Mouse (Mus musculus): ENCODE results near the gene Hbs1l.
A peak's percentile ranks its signal among the peaks of the same experiment; 100 is the strongest.
"Not testable (repeated sequence)": the region's sequence is repeated elsewhere in the genome, so short reads cannot be mapped to it uniquely, and the experiment has no call there.

Hbs1l gene

GRCm38 (mm10) chr10:21364946-21365345 is 69.2 kb downstream of the Hbs1l start:
- DNase-seq, result no peak

GRCm38 (mm10) chr10:21365897-21366296 is 70.1 kb downstream of the Hbs1l start:
- DNase-seq, result no peak

- no peak for DNase-seq
These were observed 70.7 kb downstream of the Hbs1l start for GRCm38 (mm10) chr10:21366471-21366870.

- no peak for DNase-seq
These were observed 71.7 kb downstream of the Hbs1l start for GRCm38 (mm10) chr10:21367481-21367880.

- no peak for DNase-seq
These were observed 73.8 kb downstream of the Hbs1l start for GRCm38 (mm10) chr10:21369586-21369985.

GRCm38 (mm10) chr10:21372271-21372670 is 76.5 kb downstream of the Hbs1l start:
- no peak for DNase-seq

- DNase-seq, result no peak
These were observed 81.1 kb downstream of the Hbs1l start, which contains the start of gene Aldh8a1 for GRCm38 (mm10) chr10:21376682-21377473. Gene Aldh8a1 (plus strand): TSS chr10:21377291.

GRCm38 (mm10) chr10:21378196-21378944 is 82.6 kb downstream of the Hbs1l start:
- peak; percentile 60 for DNase-seq

- peak; percentile 56 for DNase-seq
These were observed 87.1 kb downstream of the Hbs1l start for GRCm38 (mm10) chr10:21382914-21383313.

- no peak for DNase-seq
These were observed 89.4 kb downstream of the Hbs1l start for GRCm38 (mm10) chr10:21385111-21385663.

GRCm38 (mm10) chr10:21389075-21389474 is 93.3 kb downstream of the Hbs1l start:
- DNase-seq, result no peak

GRCm38 (mm10) chr10:21390440-21390839 is 94.7 kb downstream of the Hbs1l start:
- DNase-seq, result no peak

- DNase-seq, result no peak
These were observed 95.5 kb downstream of the Hbs1l start for GRCm38 (mm10) chr10:21391286-21391685.

GRCm38 (mm10) chr10:21393390-21393789 is 97.6 kb downstream of the Hbs1l start:
- no peak for DNase-seq

- DNase-seq, result no peak
These were observed 99.8 kb downstream of the Hbs1l start for GRCm38 (mm10) chr10:21395426-21396139.

GRCm38 (mm10) chr10:21398873-21399425 is 103.2 kb downstream of the Hbs1l start:
- not testable (repeated sequence) for DNase-seq

- DNase-seq, result no peak
These were observed 103.8 kb downstream of the Hbs1l start for GRCm38 (mm10) chr10:21399622-21400021.

GRCm38 (mm10) chr10:21400031-21400430 is 104.3 kb downstream of the Hbs1l start:
- no peak for DNase-seq

GRCm38 (mm10) chr10:21400453-21400852 is 104.7 kb downstream of the Hbs1l start:
- DNase-seq, result no peak

GRCm38 (mm10) chr10:21401259-21401658 is 105.5 kb downstream of the Hbs1l start:
- DNase-seq, result no peak

- DNase-seq, result no peak
These were observed 109.0 kb downstream of the Hbs1l start for GRCm38 (mm10) chr10:21404822-21405221.

GRCm38 (mm10) chr10:21405707-21406534 is 110.1 kb downstream of the Hbs1l start:
- no peak for DNase-seq

All from thymus, postnatal 14 days (tissue).